Mouse (Mus musculus) midbrain, embryonic 12.5 days (tissue): ENCODE measurements around the gene Krt34. TPM values are rescaled to one million over a fixed set of nuclear protein-coding genes. Genes with fewer than 3 reads are reported as not detected.

Experiments used
- ATAC-seq: fragments of 200-750 bp; cut with Nextera tagmentation; 2 replicates; pipeline ENCODE4 v1.8.0; 2017; ENCODE audit warnings: low read depth, moderate TSS enrichment, moderate library complexity; ENCODE audit not compliant: low FRiP score
- H3K27ac ChIP-seq: fragments of 300-500 bp; sonication (generic); replicated peaks from 2 replicates; pipeline ENCODE4 v1.5.1; 2016; ENCODE audit warnings: mild to moderate bottlenecking
- H3K27me3 ChIP-seq: fragments of 300-500 bp; sonication (generic); 2 replicates; pipeline ENCODE4 v1.6.1; 2016; ENCODE audit warnings: mild to moderate bottlenecking
- H3K36me3 ChIP-seq: fragments of 300-500 bp; sonication (generic); 2 replicates; pipeline ENCODE4 v1.6.1; 2016
- H3K4me1 ChIP-seq: fragments of 300-500 bp; sonication (generic); 2 replicates; pipeline ENCODE4 v1.6.1; 2016
- H3K4me2 ChIP-seq: fragments of 300-500 bp; sonication (generic); replicated peaks from 2 replicates; pipeline ENCODE4 v1.6.1; 2016; ENCODE audit warnings: mild to moderate bottlenecking, moderate library complexity
- H3K4me3 ChIP-seq: fragments of 300-500 bp; sonication (generic); 2 replicates; pipeline ENCODE4 v1.5.1; 2016; ENCODE audit warnings: mild to moderate bottlenecking
- H3K9ac ChIP-seq: fragments of 300-500 bp; sonication (generic); replicated peaks from 2 replicates; pipeline ENCODE4 v1.6.1; 2016; ENCODE audit warnings: mild to moderate bottlenecking, moderate library complexity
- H3K9me3 ChIP-seq: fragments of 300-500 bp; sonication (generic); 2 replicates; pipeline ENCODE4 v1.6.1; 2016; ENCODE audit warnings: mild to moderate bottlenecking
- WGBS: fragments of 180-500 bp; shearing (Covaris S2); methylation state at CpG from one replicate; pipeline ENCODE4 v1.1.7; 2016; 5-methylcytosine and 5-hydroxymethylcytosine counted together
- polyA plus RNA-seq: library from polyadenylated mRNA; unstranded; fragments of >200 nt; fragmentation: Nextera tagmentation; extraction: Ambion mirVana; gene quantifications from 2 replicates; pipeline ENCODE4 v1.2.1, GENCODE M21; 2016

The Krt34 gene
- polyA plus RNA-seq, 1 experiment from 2014 or later: not detected

DNA sequence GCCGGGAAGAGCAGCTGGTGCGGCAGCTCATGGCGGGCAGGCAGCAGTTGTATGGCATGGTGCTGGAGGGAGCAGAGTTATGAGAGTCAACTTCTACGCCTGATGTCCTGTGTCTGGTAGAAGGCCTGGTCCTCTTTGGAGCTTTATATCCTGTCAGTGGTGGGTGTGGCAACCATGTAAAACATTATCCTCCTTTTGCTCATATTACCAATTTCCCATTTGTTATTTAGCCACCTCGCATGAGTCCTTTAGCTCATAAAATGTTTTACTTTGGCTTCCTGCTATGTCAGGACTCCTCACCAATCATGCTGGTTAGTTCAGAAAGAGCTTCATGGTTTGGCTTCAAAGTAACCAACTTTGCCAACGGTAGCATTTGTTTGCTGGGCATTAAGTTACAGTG lies 11.6 kb downstream of the Krt34 start, which contains the start of gene Krt33b:
Krt33b (minus strand) TSS at position 101 of the 400 bp plus-strand sequence.
- H3K27ac ChIP-seq: no peak within 1 kb of the TSS
- ATAC-seq: no peak
- H3K4me1 ChIP-seq: no peaks in the 10 kb centered on the region
- WGBS: 87% methylated on average over 6 of the region's 6 CpGs
- no peaks in the 10 kb centered on the region for H3K9me3 ChIP-seq
- H3K4me2 ChIP-seq: no peak within 1 kb of the TSS
- no peak within 1 kb of the TSS for H3K4me3 ChIP-seq
- H3K9ac ChIP-seq: no peak within 1 kb of the TSS
- H3K27me3 ChIP-seq: no peaks in the 10 kb centered on the region
- H3K36me3 ChIP-seq: no peaks in the 10 kb centered on the region

DNA sequence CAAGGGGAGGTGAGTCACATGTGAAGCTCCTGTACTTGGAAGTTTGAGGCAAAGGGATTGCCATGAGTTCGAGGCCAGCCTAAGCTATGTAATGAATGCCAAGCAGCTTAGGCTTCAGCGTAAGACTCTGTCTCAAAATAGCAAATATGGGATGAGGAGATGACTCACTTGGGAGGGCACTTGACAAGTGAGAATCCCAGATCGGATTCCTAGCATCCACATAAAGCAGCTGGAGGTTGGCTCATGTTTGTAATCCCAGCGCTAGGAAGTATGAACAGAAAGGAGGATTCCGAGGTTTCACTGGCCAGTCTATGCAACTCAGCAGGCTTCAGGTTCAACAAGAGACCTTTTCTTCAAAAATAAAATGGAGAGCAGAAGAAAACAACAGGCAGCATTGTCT lies 19.9 kb downstream of the Krt34 start:
- Histone ChIP-seq H3K4me1 (no peaks in the 10 kb centered on the region), H3K4me2 (no peak overlapping the region), H3K27me3 (no peaks in the 10 kb centered on the region), H3K4me3 (no peak overlapping the region), H3K9ac (no peak overlapping the region), H3K36me3 (no peaks in the 10 kb centered on the region), H3K27ac (no peak overlapping the region), H3K9me3 (no peaks in the 10 kb centered on the region)
- ATAC-seq: no peak
- 82% methylated on average over 5 of the region's 5 CpGs for WGBS

GRCm38 (mm10) chr11:100019466-100019865 lies 21.9 kb downstream of the Krt34 start:
- Histone ChIP-seq H3K27ac (no peak overlapping the region), H3K9me3 (no peaks in the 10 kb centered on the region), H3K9ac (no peak overlapping the region), H3K4me1 (no peaks in the 10 kb centered on the region), H3K27me3 (no peaks in the 10 kb centered on the region), H3K4me2 (no peak overlapping the region), H3K4me3 (no peak overlapping the region), H3K36me3 (no peaks in the 10 kb centered on the region)
- WGBS: 92% methylated on average over 1 of the region's 1 CpGs
- no peak for ATAC-seq

DNA sequence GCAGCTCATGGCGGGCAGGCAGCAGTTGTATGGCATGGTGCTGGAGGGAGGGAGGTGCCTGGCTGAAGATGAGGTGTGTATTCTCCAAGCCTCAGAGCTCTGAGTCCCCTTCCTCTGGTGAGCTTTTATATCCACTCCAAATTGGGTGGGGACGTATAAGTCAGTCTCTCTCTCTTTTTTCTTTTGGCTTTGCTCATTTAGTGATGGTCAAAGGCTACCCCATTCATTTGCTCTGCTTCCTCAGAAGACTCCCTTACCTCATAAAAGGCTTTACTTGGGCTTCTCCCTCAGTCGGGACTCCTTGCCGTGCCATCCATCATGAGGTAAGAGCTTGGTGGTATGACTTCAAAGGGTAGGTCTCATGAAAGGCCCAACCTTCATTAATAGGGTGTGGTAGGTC lies 25.2 kb downstream of the Krt34 start, which contains the start of gene Krt33a:
Krt33a (minus strand) TSS at position 101 of the 400 bp plus-strand sequence.
- Histone ChIP-seq H3K27me3 (no peaks in the 10 kb centered on the region), H3K36me3 (no peaks in the 10 kb centered on the region), H3K27ac (no peak within 1 kb of the TSS), H3K4me2 (no peak within 1 kb of the TSS), H3K9me3 (no peaks in the 10 kb centered on the region), H3K4me1 (no peaks in the 10 kb centered on the region), H3K4me3 (no peak within 1 kb of the TSS), H3K9ac (no peak within 1 kb of the TSS)
- ATAC-seq: no peak
- 90% methylated on average over 4 of the region's 4 CpGs for WGBS

DNA sequence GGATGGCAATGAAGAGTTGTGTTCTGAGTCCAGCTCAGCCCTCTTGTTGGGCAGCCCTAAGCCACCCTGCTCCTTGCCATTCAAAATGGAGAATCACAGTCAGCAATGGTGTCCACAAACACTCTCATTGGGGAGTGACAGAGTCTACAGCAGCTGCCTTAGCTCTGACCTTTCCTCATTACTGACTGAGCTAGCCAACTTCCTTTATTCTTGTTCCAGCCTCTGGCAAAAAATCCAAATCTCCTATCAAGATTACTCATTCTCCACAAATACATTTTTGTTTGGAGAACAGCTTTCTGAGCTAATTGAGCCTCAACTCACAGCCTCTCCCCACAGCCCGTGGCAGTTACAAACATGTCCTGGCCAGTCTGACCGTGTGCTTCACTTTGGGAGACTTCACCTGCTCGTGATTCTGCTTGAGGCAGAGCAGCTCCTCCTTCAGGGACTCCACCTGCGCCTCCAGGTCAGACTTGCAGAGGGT lies 27.6 kb downstream of the Krt34 start:
- no peaks in the 10 kb centered on the region for H3K4me1 ChIP-seq
- 76% methylated on average over 4 of the region's 4 CpGs for WGBS
- H3K36me3 ChIP-seq: no peaks in the 10 kb centered on the region
- H3K4me3 ChIP-seq: no peak overlapping the region
- no peaks in the 10 kb centered on the region for H3K27me3 ChIP-seq
- ATAC-seq: no peak
- no peak overlapping the region for H3K4me2 ChIP-seq
- H3K9ac ChIP-seq: no peak overlapping the region
- no peak overlapping the region for H3K27ac ChIP-seq
- H3K9me3 ChIP-seq: no peaks in the 10 kb centered on the region

DNA sequence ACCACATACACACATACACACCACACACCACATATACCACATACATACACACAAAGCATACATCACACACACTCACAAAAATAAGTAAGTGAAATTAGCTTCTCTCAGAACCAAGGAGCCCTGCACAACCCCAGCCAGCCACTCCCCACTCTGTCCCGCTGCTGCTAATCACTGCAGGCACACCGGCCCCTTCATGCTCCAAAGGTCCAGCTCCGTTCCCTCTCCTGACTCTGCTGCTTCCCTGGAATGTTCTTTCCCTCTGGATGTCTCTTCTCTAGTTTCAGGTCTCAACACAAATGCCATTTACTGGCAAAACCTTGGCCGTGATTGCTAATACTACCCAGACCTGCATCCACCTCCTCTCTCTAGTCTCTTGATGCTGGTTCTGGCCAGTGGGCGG lies 30.7 kb downstream of the Krt34 start:
- H3K9me3 ChIP-seq: no peaks in the 10 kb centered on the region
- no peaks in the 10 kb centered on the region for H3K4me1 ChIP-seq
- no peak overlapping the region for H3K9ac ChIP-seq
- H3K27me3 ChIP-seq: no peaks in the 10 kb centered on the region
- no peak overlapping the region for H3K27ac ChIP-seq
- no peaks in the 10 kb centered on the region for H3K36me3 ChIP-seq
- no peak for ATAC-seq
- H3K4me2 ChIP-seq: no peak overlapping the region
- 84% methylated on average over 5 of the region's 5 CpGs for WGBS
- H3K4me3 ChIP-seq: no peak overlapping the region

DNA sequence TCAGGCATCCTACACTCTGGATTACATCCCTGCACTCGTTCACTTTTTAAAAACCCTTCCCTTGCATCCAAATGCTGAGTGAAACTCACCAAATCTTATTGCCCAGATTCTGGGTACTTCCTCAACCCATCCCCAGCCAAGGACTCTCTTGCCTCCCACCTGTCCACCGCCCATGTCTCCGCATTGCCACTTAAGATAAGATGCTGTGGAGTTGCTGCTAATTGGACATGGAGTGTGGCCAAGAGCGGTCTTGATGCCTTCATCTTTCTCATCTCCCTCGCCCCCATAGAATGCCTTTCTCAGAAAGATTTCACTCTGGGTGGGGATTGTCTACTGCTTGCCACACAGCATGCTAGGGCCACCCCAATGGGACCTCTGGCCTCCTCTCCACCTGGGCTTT lies 33.0 kb downstream of the Krt34 start:
- H3K27me3 ChIP-seq: no peaks in the 10 kb centered on the region
- no peak for ATAC-seq
- no peaks in the 10 kb centered on the region for H3K4me1 ChIP-seq
- no peak overlapping the region for H3K27ac ChIP-seq
- H3K9ac ChIP-seq: no peak overlapping the region
- no peak overlapping the region for H3K4me3 ChIP-seq
- no peak overlapping the region for H3K4me2 ChIP-seq
- H3K9me3 ChIP-seq: no peaks in the 10 kb centered on the region
- WGBS: 86% methylated on average over 5 of the region's 5 CpGs
- H3K36me3 ChIP-seq: no peaks in the 10 kb centered on the region

- H3K27ac ChIP-seq: no peak overlapping the region
- no peak overlapping the region for H3K4me2 ChIP-seq
- 0 out of 2 replicates have a peak, but pooled peaks cover 1% of the 10 kb centered on the region for H3K9me3 ChIP-seq
- H3K9ac ChIP-seq: no peak overlapping the region
- H3K4me1 ChIP-seq: no peaks in the 10 kb centered on the region
- no peak for ATAC-seq
- no peak overlapping the region for H3K4me3 ChIP-seq
- WGBS: 52% methylated on average over 3 of the region's 3 CpGs
- no peaks in the 10 kb centered on the region for H3K36me3 ChIP-seq
- H3K27me3 ChIP-seq: no peaks in the 10 kb centered on the region
Measured at GRCm38 (mm10) chr11:100006624-100007023, 34.7 kb downstream of the Krt34 start.

GRCm38 (mm10) chr11:100005905-100006304 lies 35.4 kb downstream of the Krt34 start:
- Histone ChIP-seq H3K27ac (no peak overlapping the region), H3K4me2 (no peak overlapping the region), H3K9me3 (0 out of 2 replicates have a peak, but pooled peaks cover 3% of the 10 kb centered on the region), H3K4me3 (no peak overlapping the region), H3K36me3 (no peaks in the 10 kb centered on the region), H3K9ac (no peak overlapping the region), H3K4me1 (no peaks in the 10 kb centered on the region), H3K27me3 (no peaks in the 10 kb centered on the region)
- WGBS: 87% methylated on average over 8 of the region's 8 CpGs
- no peak for ATAC-seq

- ATAC-seq: no peak
- H3K4me1 ChIP-seq: no peaks in the 10 kb centered on the region
- no peaks in the 10 kb centered on the region for H3K36me3 ChIP-seq
Measured at GRCm38 (mm10) chr11:100004846-100005245, 36.5 kb downstream of the Krt34 start.

GRCm38 (mm10) chr11:99999091-99999490 lies 42.3 kb downstream of the Krt34 start:
- H3K9me3 ChIP-seq: 0 out of 2 replicates have a peak, but pooled peaks cover 3% of the 10 kb centered on the region
- WGBS: 93% methylated on average over 7 of the region's 7 CpGs

More at GRCm38 (mm10) chr11:100004846-100005245, 36.5 kb downstream of the Krt34 start:
- 0 out of 2 replicates have a peak, but pooled peaks cover 3% of the 10 kb centered on the region for H3K9me3 ChIP-seq
- H3K27me3 ChIP-seq: no peaks in the 10 kb centered on the region
- H3K27ac ChIP-seq: no peak overlapping the region
- H3K4me3 ChIP-seq: no peak overlapping the region
- no peak overlapping the region for H3K4me2 ChIP-seq
- WGBS: 27% methylated on average over 6 of the region's 6 CpGs
- no peak overlapping the region for H3K9ac ChIP-seq

GRCm38 (mm10) chr11:99994384-99994661 lies 47.0 kb downstream of the Krt34 start:
- Histone ChIP-seq H3K9me3 (no peaks in the 10 kb centered on the region), H3K4me1 (no peaks in the 10 kb centered on the region), H3K9ac (no peak overlapping the region), H3K27ac (no peak overlapping the region), H3K4me2 (no peak overlapping the region), H3K4me3 (no peak overlapping the region), H3K27me3 (peaks cover 12% of the 10 kb centered on the region), H3K36me3 (no peaks in the 10 kb centered on the region)
- ATAC-seq: no peak
- WGBS: 79% methylated on average over 4 of the region's 4 CpGs

More at GRCm38 (mm10) chr11:99999091-99999490, 42.3 kb downstream of the Krt34 start:
- Histone ChIP-seq H3K27ac (no peak overlapping the region), H3K27me3 (0 out of 2 replicates have a peak, but pooled peaks cover 4% of the 10 kb centered on the region), H3K4me3 (no peak overlapping the region), H3K4me1 (no peaks in the 10 kb centered on the region), H3K4me2 (no peak overlapping the region), H3K9ac (no peak overlapping the region), H3K36me3 (no peaks in the 10 kb centered on the region)
- no peak for ATAC-seq
